In genomic region chr6:84392752-84393511, GRCm38 (mm10) we compare ENCODE assay signal across 12 mouse cellular contexts.
DNase-seq lines count a peak whose midpoint lies in the region; ATAC-seq and TF ChIP-seq lines count a peak whose summit lies in the region.
"Had no signal": no experiment of that assay in that cellular context is flagged by ENCODE, and none has a peak within 500 bp of the region (broad histone marks: within the 10 kb centered on the region; RNA-seq: fewer than 3 reads in every experiment).

No protein-coding gene starts in this region.

- no peaks in the 10 kb centered on the region for H3K9me3 ChIP-seq in forebrain, embryonic 11.5 days (ENCODE audit: control insufficient read depth, low read length)
- H3K9me3 ChIP-seq: embryonic facial prominence, embryonic 13.5 days; lung, embryonic 15.5 days had no signal

- peaks cover 6% of the 10 kb centered on the region; the same call in 1 of the 2 replicates for H3K4me1 ChIP-seq in lung, adult 2 months (ENCODE audit: control insufficient read depth, insufficient read depth, low read length)
- no peaks in the 10 kb centered on the region; the same call in 1 of the 2 replicates for H3K4me1 ChIP-seq in testis, adult 2 months (ENCODE audit: control insufficient read depth, insufficient read depth, low read length)
- H3K4me1 ChIP-seq in forebrain, embryonic 11.5 days (replicated peaks; ENCODE audit: control insufficient read depth, insufficient read depth, low read length), result no peaks in the 10 kb centered on the region

- H3K4me2 ChIP-seq in forebrain, embryonic 11.5 days (ENCODE audit: low read depth, low read length, severe bottlenecking), result no peak overlapping the region
- H3K4me2 ChIP-seq: embryonic facial prominence, embryonic 13.5 days; lung, embryonic 15.5 days had no signal

- 74% methylated on average over 14 of the region's 14 CpGs for WGBS in lung, adult 2 months
- WGBS in forebrain, embryonic 11.5 days, result 91% methylated on average over 14 of the region's 14 CpGs

- H3K4me3 ChIP-seq in lung, adult 2 months (replicated peaks; ENCODE audit: extremely low read depth, low read depth, low read length), result no peak overlapping the region
- H3K4me3 ChIP-seq in testis, adult 2 months (ENCODE audit: control insufficient read depth, low read depth, low read length), result no peak overlapping the region
- no peak overlapping the region for H3K4me3 ChIP-seq in forebrain, embryonic 11.5 days (ENCODE audit: low read depth, low read length)
- H3K4me3 ChIP-seq: embryonic facial prominence, embryonic 13.5 days; lung, embryonic 15.5 days had no signal

- H3K9ac ChIP-seq in forebrain, embryonic 11.5 days (ENCODE audit: low read length), result no peak overlapping the region
- H3K9ac ChIP-seq: lung, embryonic 15.5 days had no signal

- ATAC-seq in forebrain, embryonic 11.5 days (replicated peaks; ENCODE audit: low FRiP score), result no peak

- H3K27ac ChIP-seq in testis, adult 2 months (ENCODE audit: control insufficient read depth, insufficient read depth, low read depth, low read length), result peak overlapping the region; percentile 59
- H3K27ac ChIP-seq in forebrain, embryonic 11.5 days (ENCODE audit: low read depth, low read length), result no peak overlapping the region
- H3K27ac ChIP-seq: embryonic facial prominence, embryonic 13.5 days; lung, embryonic 15.5 days had no signal

- H3K27me3 ChIP-seq in testis, adult 2 months (ENCODE audit: control insufficient read depth, insufficient read depth, low read length), result no peaks in the 10 kb centered on the region
- no peaks in the 10 kb centered on the region for H3K27me3 ChIP-seq in forebrain, embryonic 11.5 days (ENCODE audit: control insufficient read depth, insufficient read depth, low read length)
- H3K27me3 ChIP-seq: embryonic facial prominence, embryonic 13.5 days; lung, embryonic 15.5 days had no signal

- H3K36me3 ChIP-seq in testis, adult 2 months (ENCODE audit: control insufficient read depth, insufficient read depth, low read length), result no peaks in the 10 kb centered on the region
- no peaks in the 10 kb centered on the region for H3K36me3 ChIP-seq in forebrain, embryonic 11.5 days (ENCODE audit: control insufficient read depth, insufficient read depth, low read length)
- H3K36me3 ChIP-seq: embryonic facial prominence, embryonic 13.5 days; lung, embryonic 15.5 days had no signal

- peak; percentile 18 for DNase-seq in lung, postnatal 25 days (ENCODE audit: low spot score)
- DNase-seq in lung, adult 2 months, result no peak
- DNase-seq in adrenal gland, adult 8-10 months, result peak; percentile 70
- DNase-seq in liver, result peak; percentile 51
- no peak for DNase-seq in urinary bladder, adult 2 months (ENCODE audit: low spot score)
- no peak for DNase-seq in forebrain, embryonic 11.5 days (ENCODE audit: low spot score)
- DNase-seq in right cerebral cortex, postnatal 36 days (ENCODE audit: low spot score in 2 of 2), result no peak
- DNase-seq: cerebellum, adult 2 months; kidney, adult 2 months had no signal

- no peak for TF ChIP-seq POLR2A in lung, adult 2 months (IDR thresholded peaks at IDR 0.05; ENCODE audit: borderline replicate concordance, extremely low read depth, low read depth, low read length)
- TF ChIP-seq POLR2A in testis, adult 2 months (IDR thresholded peaks at IDR 0.05; ENCODE audit: control insufficient read depth, low read depth, low read length), result no peak

- no peak for TF ChIP-seq CTCF in lung, adult 2 months (IDR thresholded peaks at IDR 0.05; ENCODE audit: insufficient read depth, low read length)
- TF ChIP-seq CTCF in testis, adult 2 months (IDR thresholded peaks at IDR 0.05; ENCODE audit: control insufficient read depth, insufficient read depth, insufficient replicate concordance, low read depth, low read length), result no peak

Comparison
In these comparisons a context has a peak if more than half of its experiments do, and no peak if none do; other contexts are left out.
1. DNase-seq: peak in lung, postnatal 25 days (single experiment), adrenal gland, adult 8-10 months (single experiment) and liver (single experiment); none in lung, adult 2 months (single experiment), urinary bladder, adult 2 months (single experiment), forebrain, embryonic 11.5 days (single experiment) and right cerebral cortex, postnatal 36 days (0 of 2).